Mouse (Mus musculus) yolk sac, embryonic 10.5 days (tissue): Measurements from ENCODE around the gene Zfp91.
A peak's percentile ranks its signal among the peaks of the same experiment; 100 is the strongest.

Experiments
- DNase-seq: peaks from one replicate; pipeline ENCODE4 v3.0.0-alpha.2; 2017; ENCODE audit warnings: low spot score

Zfp91 gene

DNA sequence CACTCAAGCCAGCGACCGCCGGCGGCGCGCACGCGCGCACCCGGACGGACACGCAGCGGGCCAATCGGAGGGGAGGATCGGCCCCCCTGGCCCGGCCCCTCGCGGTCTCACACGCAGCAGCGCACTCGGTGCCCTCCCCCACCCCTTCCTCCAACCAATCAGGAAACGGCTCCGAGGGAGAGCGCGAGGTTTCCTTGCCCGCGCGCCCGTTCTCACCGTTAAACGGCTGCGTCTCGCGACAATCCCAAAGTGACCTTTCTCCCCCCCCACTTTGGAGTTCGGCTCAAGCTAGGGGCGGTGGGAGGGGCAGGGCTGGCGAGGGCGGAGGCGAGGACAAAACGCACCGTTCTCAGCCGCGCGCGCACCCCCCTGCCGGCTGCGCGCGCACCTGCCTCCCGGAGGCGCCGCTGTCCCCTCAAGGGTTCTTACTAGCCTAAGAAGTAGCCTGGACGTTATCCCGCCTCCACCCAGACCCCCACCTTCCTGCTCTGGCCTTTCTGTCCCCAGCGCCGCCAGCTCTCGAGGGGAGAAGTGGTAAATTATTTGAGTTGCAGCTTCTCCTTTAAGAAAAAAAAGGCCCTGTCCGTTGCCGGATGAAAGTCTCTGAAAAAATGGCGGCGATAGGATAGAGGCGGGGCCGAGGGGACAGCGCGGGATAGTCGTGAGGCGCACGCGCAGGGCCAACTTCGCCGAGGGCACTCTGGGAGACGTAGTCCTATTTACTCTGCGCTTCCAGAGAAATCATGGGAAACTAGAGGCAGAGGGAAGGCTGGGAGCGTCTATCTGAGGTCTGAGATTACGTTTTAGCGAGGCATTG lies at the start of gene Zfp91, which contains the start of gene Lpxn:
Gene Zfp91 (minus strand): TSS at position 616 of the 817 bp plus-strand sequence.
Gene Lpxn (plus strand): TSS at position 683 of the 817 bp plus-strand sequence.
- DNase-seq: peak; percentile 98

DNA sequence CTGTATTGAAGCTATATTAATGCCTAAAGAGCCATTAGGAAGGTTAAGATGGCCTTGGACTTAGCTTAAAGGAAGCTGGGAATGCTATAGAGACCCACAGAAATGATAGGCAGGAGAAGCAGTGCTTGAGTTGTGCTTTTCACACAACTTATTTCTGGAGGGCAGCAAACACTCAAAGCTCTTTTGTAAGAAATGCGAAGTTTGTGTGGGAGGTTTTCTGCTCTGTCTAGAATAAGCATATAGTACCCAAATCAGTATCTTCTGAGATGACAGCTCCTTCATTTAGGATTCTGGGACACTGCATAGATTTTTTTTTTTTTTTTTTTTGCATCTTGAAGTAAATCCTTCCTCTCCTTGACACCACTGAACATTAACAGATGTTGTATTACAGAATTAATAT lies 42.6 kb upstream of the Zfp91 start:
- DNase-seq: no peak

DNA sequence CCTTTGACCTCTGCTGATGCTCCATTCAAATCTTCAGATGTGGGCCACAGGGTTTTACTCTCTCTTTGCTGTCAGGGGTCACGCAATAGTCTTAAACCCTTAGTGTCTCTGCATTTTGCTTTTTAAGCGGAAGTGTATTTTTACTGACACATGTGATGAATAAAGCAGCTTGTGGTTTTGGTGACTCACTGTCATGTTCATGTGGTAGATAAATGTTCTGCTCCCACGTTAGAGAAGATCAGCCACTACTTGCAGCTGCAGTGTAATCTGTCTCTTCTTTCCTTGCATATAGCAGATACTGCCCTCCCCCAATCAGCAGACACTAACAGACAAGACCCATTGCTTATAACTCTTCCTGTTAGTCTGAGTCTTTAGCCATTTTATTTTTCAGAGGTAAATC lies 37.7 kb upstream of the Zfp91 start:
- DNase-seq: no peak

DNA sequence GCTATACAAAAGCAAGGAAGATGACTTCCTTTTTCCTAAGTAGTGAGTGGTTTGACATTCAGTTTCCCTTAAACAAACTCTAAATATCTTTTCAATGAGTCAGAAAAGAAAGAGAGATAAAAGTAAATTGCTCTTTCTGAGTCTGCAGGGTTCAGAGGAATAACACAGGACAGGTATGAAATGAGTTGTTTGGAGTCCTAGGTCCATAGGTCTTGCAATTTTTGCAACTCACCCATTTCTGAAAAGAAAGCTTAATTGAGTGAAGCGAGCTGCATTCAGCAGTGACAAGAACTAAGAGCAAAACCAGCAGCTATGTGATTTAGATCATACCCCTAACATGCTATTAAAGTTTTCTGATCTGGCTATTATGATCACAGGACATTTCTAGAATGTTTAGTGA lies 35.6 kb upstream of the Zfp91 start:
- no peak for DNase-seq

DNA sequence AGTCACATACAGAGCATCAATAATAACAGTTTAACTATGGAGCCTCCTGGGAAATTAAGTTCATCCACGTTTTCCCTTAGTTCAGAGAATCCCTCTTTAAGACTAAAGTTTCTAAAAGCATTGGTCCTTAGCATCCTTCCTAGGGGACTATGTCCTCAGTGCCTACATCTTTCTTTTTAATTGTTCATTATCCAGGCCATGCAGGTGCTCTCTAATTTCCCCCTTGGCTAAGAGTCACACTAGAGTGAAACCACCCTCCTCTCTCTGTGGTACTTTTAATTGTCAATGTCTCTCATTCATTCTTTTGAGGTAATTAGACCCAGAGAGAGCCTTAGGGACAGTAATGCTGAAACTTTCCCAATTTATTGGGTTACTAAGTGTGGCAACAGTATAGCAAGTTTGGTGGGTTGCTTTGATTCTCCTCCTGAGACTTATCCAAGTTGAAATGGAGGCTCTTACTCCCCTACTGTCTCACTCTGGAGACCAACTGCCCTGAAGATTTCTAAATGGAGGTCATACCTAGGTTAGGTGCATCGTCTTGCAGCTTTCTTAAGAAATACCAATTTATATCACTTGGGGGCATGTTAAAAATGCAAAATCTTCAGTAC lies 35.0 kb upstream of the Zfp91 start:
- DNase-seq: no peak

DNA sequence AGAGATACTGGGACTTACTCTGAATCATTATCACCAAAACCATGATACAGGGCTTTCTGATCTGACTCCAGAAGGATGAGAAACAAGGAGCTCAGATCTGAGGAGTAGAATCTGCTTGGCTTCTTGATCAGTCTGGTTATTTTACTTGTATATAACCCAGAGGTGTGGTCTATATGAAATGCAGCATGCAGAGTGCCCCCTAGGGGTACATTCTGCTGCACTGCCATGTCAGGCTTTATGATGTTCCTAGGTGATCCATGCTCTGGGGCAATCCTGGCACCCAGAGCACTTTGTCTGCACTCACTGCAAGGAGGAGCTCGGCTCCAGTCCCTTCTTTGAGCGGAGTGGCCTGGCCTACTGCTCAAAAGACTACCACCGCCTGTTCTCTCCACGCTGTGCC lies 28.6 kb upstream of the Zfp91 start:
- DNase-seq: no peak

DNA sequence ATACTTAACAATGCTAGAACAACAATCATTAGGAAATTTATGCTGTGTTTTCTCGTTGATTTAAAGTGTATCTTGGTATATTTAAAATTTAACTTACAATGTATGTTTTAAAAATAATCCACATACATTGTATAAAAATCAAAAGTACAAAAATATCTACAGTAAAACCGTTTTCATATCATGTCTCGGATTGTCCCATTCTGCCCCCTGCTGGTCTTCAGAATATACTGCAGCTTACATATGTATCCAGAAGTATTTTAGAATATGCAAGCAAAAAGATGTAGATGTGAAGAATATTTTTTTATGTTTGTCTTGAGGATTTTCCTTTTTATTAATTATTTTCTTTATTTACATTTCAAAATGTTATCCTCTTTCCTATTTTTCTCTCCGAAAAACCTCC lies 24.5 kb upstream of the Zfp91 start:
- DNase-seq: no peak

DNA sequence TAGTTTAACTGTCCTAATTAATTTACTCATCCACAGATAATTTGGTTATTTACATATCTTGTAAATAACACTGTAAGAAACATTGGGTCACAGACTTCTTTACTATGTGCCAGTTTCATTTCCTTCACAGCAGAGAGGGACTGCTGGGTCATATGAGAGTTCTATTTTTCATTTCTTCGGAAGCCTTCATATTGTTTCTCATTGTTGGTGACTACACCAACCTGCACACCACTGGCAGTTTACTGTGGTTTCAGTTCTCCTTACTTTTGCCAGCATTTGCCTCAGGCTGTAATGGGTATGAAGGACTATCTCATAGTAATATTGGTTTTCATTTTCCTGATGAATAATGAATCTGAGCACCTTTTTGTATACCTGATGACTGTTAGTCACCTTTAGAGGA lies 22.6 kb upstream of the Zfp91 start:
- no peak for DNase-seq

DNA sequence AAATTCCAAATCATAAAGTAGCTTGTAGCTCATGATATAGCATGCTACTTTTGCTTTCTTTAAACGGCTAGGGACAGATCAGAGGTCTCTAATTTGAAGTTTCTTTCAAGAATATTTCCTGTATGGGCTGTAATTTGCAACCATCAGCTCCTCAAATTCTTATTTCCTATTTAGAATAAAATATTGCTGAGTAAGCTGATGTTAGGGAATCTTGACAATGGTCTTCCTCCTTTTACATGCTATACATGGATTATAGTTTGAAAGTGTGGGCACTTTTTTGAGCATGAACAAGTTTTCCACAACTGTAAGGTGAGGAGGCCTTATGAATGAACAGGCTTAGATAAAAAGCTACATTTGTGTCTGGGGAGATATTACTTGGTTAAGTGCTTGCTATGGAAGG lies 18.0 kb upstream of the Zfp91 start:
- DNase-seq: no peak

DNA sequence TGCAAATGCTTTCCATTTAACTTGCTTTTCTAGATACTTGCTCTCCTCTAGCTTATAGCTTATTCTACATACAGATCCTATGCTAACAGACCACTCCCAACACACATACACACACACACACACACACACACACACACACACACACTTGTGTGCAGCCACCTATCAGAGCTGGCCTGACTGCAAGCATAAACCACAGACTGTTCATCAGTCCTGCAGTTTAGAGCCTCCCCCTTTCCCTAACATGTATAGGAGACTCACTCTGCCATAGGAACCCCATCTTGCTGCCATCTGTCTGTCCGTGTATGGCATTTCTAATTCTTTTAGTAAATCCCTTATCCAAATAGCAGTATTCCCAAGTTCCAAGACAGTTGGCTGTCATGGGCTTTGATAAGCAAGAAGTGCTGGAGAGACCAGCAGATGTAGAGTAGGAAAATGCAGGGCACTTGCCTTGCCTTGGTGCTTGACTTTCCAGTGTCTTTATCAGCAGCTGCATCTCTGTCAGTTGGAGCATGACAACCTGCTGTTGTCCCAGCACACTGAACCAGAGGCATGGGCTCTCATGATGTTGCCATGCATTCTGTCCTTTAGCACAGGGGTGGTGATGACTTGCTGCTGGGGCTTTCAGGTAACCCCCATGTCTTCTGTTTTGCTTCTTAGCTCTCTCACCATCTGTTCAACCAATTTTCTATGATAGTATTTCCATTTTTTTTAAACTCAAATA lies 16.9 kb upstream of the Zfp91 start:
- no peak for DNase-seq

DNA sequence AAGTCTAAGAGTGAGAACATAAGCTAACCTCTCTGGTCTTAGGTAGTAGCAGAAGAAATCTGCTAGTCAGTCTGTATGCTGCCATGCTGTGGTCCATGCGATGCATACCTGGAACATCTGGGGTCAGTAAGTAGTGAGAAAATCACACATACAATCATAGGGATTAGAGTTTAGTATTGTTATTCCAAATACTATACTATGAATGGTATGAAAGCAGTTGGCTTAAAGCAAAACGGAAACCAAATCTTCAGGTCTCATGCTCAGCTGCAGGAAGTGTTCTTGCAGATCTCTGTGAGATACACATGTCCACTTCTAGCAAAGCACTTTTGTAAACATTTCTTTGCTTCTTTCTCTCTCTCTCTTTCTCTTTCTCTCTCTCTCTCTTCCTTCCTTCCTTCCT lies 10.3 kb upstream of the Zfp91 start:
- no peak for DNase-seq

DNA sequence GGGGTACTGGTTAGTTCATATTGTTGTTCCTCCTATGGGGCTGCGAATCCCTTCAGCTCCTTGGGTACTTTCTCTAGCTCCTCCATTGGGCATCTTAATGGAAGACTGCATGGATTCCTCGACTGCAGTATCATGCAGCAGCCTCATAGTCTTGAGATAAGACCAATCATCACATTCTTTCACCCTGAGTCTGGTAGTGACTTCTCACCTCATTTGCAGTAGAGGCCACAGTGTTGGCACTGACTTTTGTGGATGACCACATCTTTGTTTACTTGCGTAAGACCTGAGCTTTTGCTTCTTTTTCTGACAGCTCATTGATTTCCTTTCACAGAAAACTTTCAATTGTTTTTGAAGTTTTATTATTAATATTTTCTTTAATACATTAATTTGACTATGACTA lies 9.8 kb upstream of the Zfp91 start:
- DNase-seq: no peak

DNA sequence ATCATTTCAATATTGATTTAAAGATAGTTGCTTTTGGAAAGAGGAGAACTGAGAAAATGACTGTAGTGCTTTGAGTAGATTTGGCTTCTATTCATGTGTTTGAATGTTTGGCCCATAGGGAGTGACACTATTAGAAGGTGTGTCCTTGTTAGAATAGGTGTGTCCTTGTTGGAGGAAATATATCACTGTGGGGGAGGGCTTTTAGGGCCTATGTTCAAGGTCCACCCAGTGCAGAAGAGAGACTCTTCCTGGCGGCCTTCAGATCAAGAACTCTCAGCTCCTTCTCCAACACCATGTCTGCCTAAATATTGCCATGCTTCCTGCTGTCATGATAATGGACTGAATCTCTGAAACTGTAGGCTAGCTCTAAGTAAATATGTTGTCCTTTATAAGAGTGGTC lies 8.3 kb upstream of the Zfp91 start:
- no peak for DNase-seq

DNA sequence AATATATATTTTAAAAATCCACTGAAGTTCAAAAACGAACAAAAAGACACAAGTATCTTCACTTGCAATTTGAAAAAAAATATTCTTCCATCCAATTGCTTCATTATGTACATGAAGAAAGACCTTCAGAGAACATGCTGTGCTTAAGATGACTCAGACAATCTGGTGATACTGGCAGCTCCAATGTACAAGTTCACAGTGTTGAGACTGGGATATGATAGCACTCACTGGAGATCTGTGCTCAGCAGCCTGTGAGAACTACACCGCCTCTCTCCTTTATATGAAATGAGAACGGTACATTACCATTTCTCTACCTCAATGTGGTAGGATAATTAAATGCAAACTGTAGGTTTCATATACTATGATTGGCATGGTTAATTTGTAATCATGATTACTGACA lies 6.9 kb upstream of the Zfp91 start:
- DNase-seq: no peak

DNA sequence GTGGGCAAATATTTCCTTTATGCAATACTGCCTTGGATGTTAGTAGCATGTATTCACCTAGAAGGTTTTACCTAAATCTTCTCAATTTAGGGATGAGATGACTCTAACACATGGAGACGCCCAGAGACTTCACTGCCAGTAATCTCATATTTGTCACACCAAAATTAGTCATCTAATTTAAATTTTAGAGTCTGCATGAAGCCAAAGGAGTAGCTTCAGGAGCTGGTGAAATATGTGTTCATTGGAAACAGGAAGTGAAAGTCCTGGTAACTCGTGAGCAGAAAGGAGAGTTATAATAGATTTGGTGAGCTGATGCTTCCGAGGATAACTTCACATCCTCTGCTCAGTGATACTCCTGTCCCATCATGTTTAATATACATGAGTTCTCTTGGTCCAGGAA lies 5.1 kb upstream of the Zfp91 start:
- DNase-seq: no peak

DNA sequence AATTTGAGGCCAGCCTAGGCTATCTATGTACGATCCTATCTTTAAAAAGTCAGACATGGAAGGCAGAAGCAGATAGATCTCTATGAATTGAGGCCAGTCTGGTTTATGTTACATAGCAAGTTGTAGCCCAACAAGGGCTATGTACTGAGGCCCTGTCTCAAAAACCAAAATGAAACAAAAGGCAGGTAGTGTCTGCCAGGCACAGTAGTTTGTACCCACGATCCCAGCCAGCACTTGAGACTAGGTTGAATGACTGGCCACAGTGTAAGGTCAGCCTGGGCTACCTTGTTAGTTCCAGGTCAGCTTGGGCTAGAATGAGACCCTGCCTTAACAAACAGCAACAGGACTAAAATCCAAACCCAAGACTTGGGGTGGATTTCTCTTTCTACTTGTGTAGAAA lies 4.7 kb upstream of the Zfp91 start:
- DNase-seq: no peak

DNA sequence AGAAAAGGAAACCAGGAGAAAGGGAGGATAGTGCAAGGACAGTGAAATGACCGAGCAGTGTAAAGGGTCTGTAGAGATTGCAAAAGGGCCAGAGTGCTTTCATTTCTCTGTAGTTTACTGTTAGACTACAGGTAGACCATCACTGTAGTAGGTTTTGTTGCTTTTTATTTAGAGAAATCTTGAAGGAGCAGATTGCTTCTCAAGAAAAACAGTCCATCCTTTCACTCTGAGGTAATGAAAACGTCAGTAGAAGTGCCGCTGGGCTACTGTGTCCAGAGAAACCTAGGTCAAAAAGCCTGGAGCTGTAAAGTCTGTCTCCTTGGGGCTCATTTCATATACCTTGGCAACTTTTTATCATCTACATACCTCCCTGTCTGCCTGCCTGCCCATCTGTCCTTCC lies 3.2 kb upstream of the Zfp91 start:
- DNase-seq: no peak

DNA sequence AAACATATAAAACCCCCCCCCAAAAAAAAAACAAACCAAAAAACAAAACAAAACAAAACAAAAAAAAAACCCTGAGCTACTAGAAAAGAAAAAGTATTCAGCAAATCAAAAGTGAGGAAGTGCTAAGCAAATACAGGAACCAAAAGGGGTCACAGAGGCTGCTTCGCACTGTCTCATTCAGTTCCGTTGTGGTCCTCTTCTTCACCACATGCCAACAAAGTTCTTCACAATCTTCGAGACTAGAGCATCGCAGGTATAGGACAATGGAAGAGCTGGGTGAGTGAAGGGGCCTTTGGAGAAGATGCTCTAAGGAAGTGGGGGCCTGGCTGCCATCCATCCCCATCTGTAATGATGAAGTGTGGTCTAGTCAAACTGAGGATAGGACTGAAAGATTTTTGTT lies 2.5 kb upstream of the Zfp91 start:
- DNase-seq: no peak

DNA sequence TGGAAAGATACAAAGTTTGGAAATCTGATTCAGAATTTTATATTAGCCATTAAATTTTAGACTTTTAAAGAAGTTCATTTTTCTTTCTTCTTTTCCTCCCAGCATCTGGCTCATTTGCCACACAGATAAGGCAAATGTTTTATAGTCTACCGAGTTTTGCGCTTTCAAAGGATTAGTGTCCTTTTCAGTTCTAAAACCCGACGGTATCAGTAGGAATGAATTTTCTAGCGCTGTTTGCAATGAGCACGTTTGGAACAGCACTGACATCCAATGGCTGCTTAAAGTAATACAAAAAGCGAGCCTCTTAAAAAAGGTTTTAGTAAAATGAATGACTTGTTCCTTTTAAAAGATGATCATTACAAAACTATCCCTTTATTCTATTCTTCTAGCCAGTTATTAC lies 1.1 kb upstream of the Zfp91 start:
- DNase-seq: peak; percentile 11

DNA sequence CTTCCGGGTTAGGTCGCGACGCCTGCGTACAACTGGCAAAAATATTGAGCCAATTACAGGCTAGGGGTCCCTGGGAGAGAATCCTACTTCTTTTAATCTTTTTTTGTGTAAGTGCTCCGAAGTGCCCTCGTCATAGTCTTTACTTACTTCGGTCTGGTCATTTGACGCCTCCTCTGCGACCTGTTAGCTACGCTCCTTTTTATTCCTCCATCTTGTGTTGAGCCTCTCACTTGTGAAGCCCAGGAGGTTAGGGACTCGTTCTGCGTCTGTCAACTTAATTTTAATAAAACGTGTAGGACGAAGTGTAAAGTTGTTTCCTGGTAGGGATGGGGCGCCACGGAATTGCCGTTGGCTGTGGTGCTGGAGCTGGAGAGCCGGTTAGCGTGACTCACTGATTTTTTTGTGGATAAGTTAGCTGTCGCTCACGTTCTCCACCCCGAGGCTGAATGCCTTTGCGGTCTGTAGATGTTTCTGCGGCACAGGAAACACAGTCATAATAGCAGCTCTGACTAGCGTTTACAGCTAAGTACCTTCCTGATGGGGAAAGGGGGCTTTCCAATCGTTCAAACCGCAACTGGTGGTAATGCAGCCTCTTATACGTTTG lies 504 bp upstream of the Zfp91 start:
- DNase-seq: no peak

DNA sequence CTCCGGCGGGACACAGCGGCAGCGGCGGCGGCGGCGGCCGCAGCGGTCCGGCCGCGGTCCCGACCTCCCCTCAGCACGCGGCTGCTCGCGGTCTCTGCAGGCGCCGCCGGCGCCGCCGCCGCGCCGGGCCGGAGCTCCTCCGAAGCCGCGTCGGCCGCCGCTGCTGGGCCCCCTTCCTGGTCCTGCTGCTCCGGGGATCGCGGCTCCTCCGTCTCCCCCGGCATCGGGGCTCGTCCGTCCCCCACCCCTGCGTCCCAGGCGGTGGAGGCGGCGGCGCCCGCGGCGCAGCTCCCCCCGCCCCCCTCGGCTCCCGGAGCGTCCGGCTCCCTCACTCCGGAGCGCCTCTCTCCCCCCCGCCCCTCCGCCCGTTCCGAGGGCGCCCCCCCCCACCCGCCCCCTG lies 816 bp downstream of the Zfp91 start:
- no peak for DNase-seq

DNA sequence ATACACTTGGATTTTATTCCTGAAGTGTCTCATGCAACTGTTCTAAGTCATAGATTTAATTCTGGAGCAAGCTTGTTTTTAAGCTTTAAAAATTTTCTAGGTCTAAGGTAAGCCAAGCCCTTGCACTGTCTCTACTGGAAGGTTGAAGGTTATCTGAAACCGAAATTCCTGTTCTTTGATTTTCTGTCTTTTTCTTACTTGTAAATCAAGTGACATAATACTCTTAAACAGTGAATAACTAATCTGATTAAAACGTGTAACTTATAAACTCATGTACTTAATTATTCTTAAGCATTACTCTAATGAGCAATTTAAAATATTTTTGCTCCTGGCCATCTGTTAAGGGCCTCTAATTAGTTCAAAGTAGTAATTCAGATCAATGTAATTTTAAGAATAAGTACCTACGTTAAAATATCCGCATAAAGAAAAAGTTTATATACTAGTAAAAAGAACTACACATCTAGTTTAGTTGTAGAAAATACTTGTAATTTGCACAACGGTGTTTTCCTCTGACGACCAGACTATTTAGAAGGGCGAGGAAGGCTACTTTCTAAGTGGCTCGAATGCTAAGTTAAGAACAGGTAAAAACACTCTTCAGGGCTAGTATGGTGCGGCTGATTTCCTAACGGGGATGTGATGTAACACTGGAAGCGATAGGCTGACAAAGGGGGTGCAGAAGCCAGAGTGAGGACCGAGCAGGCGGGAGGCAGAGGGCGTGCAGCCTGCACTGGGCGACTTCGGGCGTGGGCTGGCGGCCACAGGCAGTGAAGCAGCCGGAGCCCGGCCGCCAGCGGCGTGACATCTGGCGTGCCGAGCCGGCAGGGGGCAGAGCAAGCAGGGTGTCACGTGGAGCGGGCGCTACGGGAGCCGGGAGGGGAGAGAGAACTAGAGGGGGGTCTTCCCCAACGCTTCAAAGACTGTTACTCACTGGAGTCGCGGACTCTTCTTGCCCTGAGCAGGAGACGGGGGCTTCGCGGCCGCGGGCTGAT lies 1.6 kb downstream of the Zfp91 start:
- DNase-seq: peak; percentile 90
